Comparison of ENCODE assay signal across 8 mouse cellular contexts in the genomic region with DNA sequence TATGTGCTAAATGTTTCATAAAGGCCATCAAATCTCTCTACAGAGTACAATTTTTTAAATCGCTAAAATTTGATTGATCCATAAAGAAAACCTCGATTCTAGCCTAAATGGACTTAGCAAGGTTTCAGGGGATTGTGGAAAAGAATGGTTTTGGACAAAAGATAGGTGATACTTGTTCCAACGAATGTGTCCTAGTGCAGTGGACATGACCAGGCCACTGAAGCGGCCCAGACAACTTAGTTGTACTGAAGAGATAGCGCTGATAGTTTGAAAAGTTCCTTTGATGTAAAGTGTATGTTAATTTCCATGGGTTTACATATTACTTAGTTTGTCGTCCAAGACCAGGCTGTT. TPM values are rescaled to one million over a fixed set of nuclear protein-coding genes. Genes with fewer than 3 reads are reported as not detected.
DNase-seq lines count a peak whose midpoint lies in the region; ATAC-seq and TF ChIP-seq lines count a peak whose summit lies in the region.

No protein-coding gene starts in this region.

- H3K9ac ChIP-seq in heart, embryonic 15.5 days, result peak overlapping the region; percentile 71
- peak overlapping the region; percentile 96; the same call in 1 of the 2 replicates for H3K9ac ChIP-seq in forebrain, postnatal 0 days

- H3K27ac ChIP-seq in heart, embryonic 15.5 days, result peak overlapping the region; percentile 84
- no peak overlapping the region for H3K27ac ChIP-seq in forebrain, postnatal 0 days (ENCODE audit: low read depth, low read length)
- peak overlapping the region; percentile 89 for H3K27ac ChIP-seq in midbrain, embryonic 10.5 days (replicated peaks)

- no peak for TF ChIP-seq CTCF in G1E (IDR thresholded peaks at IDR 0.05; ENCODE audit: low read depth, low read length)
- TF ChIP-seq CTCF in forebrain, postnatal 0 days (IDR thresholded peaks at IDR 0.05; ENCODE audit: low read depth), result no peak

- no peak for DNase-seq in heart, adult 11 months
- DNase-seq in G1E (ENCODE audit: low spot score), result no peak
- no peak for DNase-seq in forebrain, postnatal 0 days
- no peak for DNase-seq in midbrain, embryonic 10.5 days (ENCODE audit: low spot score)
- no peak for DNase-seq in right cerebral cortex, postnatal 4 days
- DNase-seq in thymus, postnatal 4 days, result no peak

- no peak for ATAC-seq in heart, embryonic 15.5 days (replicated peaks; ENCODE audit: insufficient number of reproducible peaks, insufficient read depth, low FRiP score, low read depth)
- ATAC-seq in G1E (ENCODE audit: extremely low read depth, insufficient number of reproducible peaks, low FRiP score, poor library complexity, severe bottlenecking), result no peak
- no peak for ATAC-seq in forebrain, postnatal 0 days
- ATAC-seq in inflammation-experienced regulatory T-cells, adult 6 months, result no peak

- peak overlapping the region; percentile 73 for H3K4me3 ChIP-seq in heart, embryonic 15.5 days
- peak overlapping the region; percentile 100 for H3K4me3 ChIP-seq in G1E (ENCODE audit: low read depth, low read length)
- peak overlapping the region; percentile 95 for H3K4me3 ChIP-seq in forebrain, postnatal 0 days (ENCODE audit: low read depth, low read length)
- peak overlapping the region; percentile 97 for H3K4me3 ChIP-seq in midbrain, embryonic 10.5 days

- H3K36me3 ChIP-seq in heart, embryonic 15.5 days, result no peaks in the 10 kb centered on the region
- H3K36me3 ChIP-seq in G1E (replicated peaks), result peaks cover 18% of the 10 kb centered on the region
- no peaks in the 10 kb centered on the region for H3K36me3 ChIP-seq in forebrain, postnatal 0 days (ENCODE audit: insufficient read depth)
- H3K36me3 ChIP-seq in midbrain, embryonic 10.5 days, result 0 out of 2 replicates have a peak, but pooled peaks cover 6% of the 10 kb centered on the region

- WGBS in heart, embryonic 15.5 days, result 5% methylated on average over 6 of the region's 6 CpGs
- 9% methylated on average over 6 of the region's 6 CpGs for WGBS in forebrain, postnatal 0 days
- WGBS in midbrain, embryonic 10.5 days, result 9% methylated on average over 6 of the region's 6 CpGs

- no peaks in the 10 kb centered on the region for H3K27me3 ChIP-seq in heart, embryonic 15.5 days
- no peaks in the 10 kb centered on the region for H3K27me3 ChIP-seq in G1E (ENCODE audit: insufficient read depth, low read length)
- no peaks in the 10 kb centered on the region for H3K27me3 ChIP-seq in forebrain, postnatal 0 days (ENCODE audit: insufficient read depth, low read length)
- H3K27me3 ChIP-seq in midbrain, embryonic 10.5 days (ENCODE audit: low read depth, poor library complexity, severe bottlenecking), result no peaks in the 10 kb centered on the region

- no peaks in the 10 kb centered on the region for H3K9me3 ChIP-seq in heart, embryonic 15.5 days (replicated peaks)
- no peaks in the 10 kb centered on the region for H3K9me3 ChIP-seq in G1E (replicated peaks)
- no peaks in the 10 kb centered on the region for H3K9me3 ChIP-seq in forebrain, postnatal 0 days (ENCODE audit: low read length)
- no peaks in the 10 kb centered on the region for H3K9me3 ChIP-seq in midbrain, embryonic 10.5 days (replicated peaks)

- H3K4me1 ChIP-seq in heart, embryonic 15.5 days (replicated peaks), result peaks cover 10% of the 10 kb centered on the region
- peaks cover 28% of the 10 kb centered on the region for H3K4me1 ChIP-seq in G1E (ENCODE audit: insufficient read depth, low read depth, low read length)
- peaks cover 25% of the 10 kb centered on the region for H3K4me1 ChIP-seq in forebrain, postnatal 0 days (ENCODE audit: insufficient read depth)
- peaks cover 29% of the 10 kb centered on the region for H3K4me1 ChIP-seq in midbrain, embryonic 10.5 days

- peak overlapping the region; percentile 61 for H3K4me2 ChIP-seq in heart, embryonic 15.5 days
- peak overlapping the region; percentile 92 for H3K4me2 ChIP-seq in forebrain, postnatal 0 days (ENCODE audit: low read depth)

RNA-seq across cellular contexts. Expression of a gene that starts 0.7 kb away (rescaled TPM):
- 9.7 and 10.9 TPM in 2 replicates for polyA plus RNA-seq in heart, embryonic 15.5 days (2015; fragmentation: Nextera tagmentation; extraction: Ambion mirVana)
- 52.2 and 54.8 TPM in 2 replicates for total RNA-seq in G1E (2014; fragmentation: Nextera tagmentation)
- total RNA-seq in G1E (2017), result 53.4 TPM in 2 replicates
- 15.1 and 26.1 TPM in 2 replicates for polyA plus RNA-seq in G1E (2012)
- 21.5 and 22.8 TPM in 2 replicates for total RNA-seq in forebrain, postnatal 0 days (2014; rRNA removed)
- polyA plus RNA-seq in forebrain, postnatal 0 days (2015; fragmentation: Nextera tagmentation; extraction: Ambion mirVana), result 3.0 and 5.8 TPM in 2 replicates
- polyA plus RNA-seq in midbrain, embryonic 10.5 days (2016; fragmentation: Nextera tagmentation; extraction: Ambion mirVana), result 11.1 and 12.9 TPM in 2 replicates
- polyA plus RNA-seq in inflammation-experienced regulatory T-cells, adult 6 months (2017; shearing (Covaris generic)), result 10 to 100 TPM; 18.2 to 23.2 (median 22.6) TPM

RNA-seq across cellular contexts. Expression of a gene that starts 0.9 kb away (rescaled TPM):
- polyA plus RNA-seq in heart, embryonic 15.5 days (2015; fragmentation: Nextera tagmentation; extraction: Ambion mirVana), result 14.9 and 18.3 TPM in 2 replicates
- 82.4 and 83.2 TPM in 2 replicates for total RNA-seq in G1E (2014; fragmentation: Nextera tagmentation)
- total RNA-seq in G1E (2017), result 68.4 and 76.6 TPM in 2 replicates
- 39.3 and 40.8 TPM in 2 replicates for polyA plus RNA-seq in G1E (2012)
- total RNA-seq in forebrain, postnatal 0 days (2014; rRNA removed), result 69.5 and 85.8 TPM in 2 replicates
- 31.2 and 41.1 TPM in 2 replicates for polyA plus RNA-seq in forebrain, postnatal 0 days (2015; fragmentation: Nextera tagmentation; extraction: Ambion mirVana)
- polyA plus RNA-seq in midbrain, embryonic 10.5 days (2016; fragmentation: Nextera tagmentation; extraction: Ambion mirVana), result 24.5 and 27.3 TPM in 2 replicates
- 10 to 100 TPM; 35.8 to 48.0 (median 45.4) TPM for polyA plus RNA-seq in inflammation-experienced regulatory T-cells, adult 6 months (2017; shearing (Covaris generic))
